Mouse (Mus musculus) bone marrow, adult 2 months (tissue): ENCODE results near the gene Sik3.

Experiments
- CTCF ChIP-seq: fragments of 200-500 bp; IDR thresholded peaks from 2 replicates; pipeline ENCODE4 v1.5.1; 2011; ENCODE audit warnings: low read length, control low read depth; ENCODE audit not compliant: control insufficient read depth, insufficient read depth
- POLR2A ChIP-seq: fragments of 200-500 bp; IDR thresholded peaks from 2 replicates; pipeline ENCODE4 v1.6.1; 2011; ENCODE audit warnings: low read depth, mild to moderate bottlenecking, control low read depth, low read length, borderline replicate concordance; ENCODE audit not compliant: control insufficient read depth

- TF ChIP-seq CTCF (no peak), POLR2A (no peak)
These were observed 222.6 kb downstream of the Sik3 start for GRCm38 (mm10) chr9:46235196-46235595.
